Mouse (Mus musculus) cortical plate, adult 2 months (tissue): ENCODE measurements around the gene Ercc6l. TPM values are rescaled to one million over a fixed set of nuclear protein-coding genes. Genes with fewer than 3 reads are reported as not detected.

Experiments
- H3K27ac ChIP-seq: fragments of 200-500 bp; 2 replicates; pipeline ENCODE4 v1.5.1; 2012; ENCODE audit warnings: low read length, control low read depth, inconsistent platforms; ENCODE audit not compliant: insufficient read depth
- H3K4me1 ChIP-seq: fragments of 200-500 bp; 2 replicates; pipeline ENCODE4 v1.6.1; 2011; ENCODE audit warnings: low read length; ENCODE audit not compliant: control insufficient read depth, insufficient read depth
- H3K4me3 ChIP-seq: fragments of 200-500 bp; 2 replicates; pipeline ENCODE4 v1.5.1; 2011; ENCODE audit warnings: mild to moderate bottlenecking, low read length, control low read depth; ENCODE audit not compliant: insufficient read depth
- CTCF ChIP-seq: fragments of 200-500 bp; IDR thresholded peaks from 2 replicates; pipeline ENCODE4 v1.5.1; 2011; ENCODE audit warnings: mild to moderate bottlenecking, control low read depth, low read length; ENCODE audit not compliant: insufficient read depth; ENCODE audit errors: extremely low read depth
- POLR2A ChIP-seq: fragments of 200-500 bp; IDR thresholded peaks from 2 replicates; pipeline ENCODE4 v1.6.1; 2011; ENCODE audit warnings: mild to moderate bottlenecking, low read length, control low read depth; ENCODE audit not compliant: insufficient read depth; ENCODE audit errors: extremely low read depth
- polyA plus RNA-seq: library from polyadenylated mRNA; depleted of rRNA; stranded (reverse); fragments of >200 nt; gene quantifications from 2 replicates; pipeline ENCODE4 v1.2.3, GENCODE M21; 2012

The Ercc6l gene
- polyA plus RNA-seq, 1 experiment: 0.10 TPM

- TF ChIP-seq POLR2A (no peak), CTCF (no peak)
- Histone ChIP-seq H3K4me1 (no peaks in the 10 kb centered on the region; the same call in 1 of the 2 replicates), H3K4me3 (no peak overlapping the region), H3K27ac (no peak overlapping the region)
These were observed 12.8 kb upstream of the Ercc6l start for GRCm38 (mm10) chrX:102169724-102170123.

- Histone ChIP-seq H3K4me3 (no peak overlapping the region), H3K27ac (peak overlapping the region; percentile 46; the same call in 1 of the 2 replicates), H3K4me1 (no peaks in the 10 kb centered on the region; the same call in 1 of the 2 replicates)
- TF ChIP-seq POLR2A: no peak
- TF ChIP-seq CTCF: no peak
These were observed 10.1 kb upstream of the Ercc6l start for GRCm38 (mm10) chrX:102166986-102167385.

GRCm38 (mm10) chrX:102166521-102166920, 9.6 kb upstream of the Ercc6l start:
- no peak overlapping the region for H3K4me3 ChIP-seq
- TF ChIP-seq POLR2A (no peak), CTCF (no peak)
- H3K27ac ChIP-seq: peak overlapping the region; percentile 46; the same call in 1 of the 2 replicates
- H3K4me1 ChIP-seq: no peaks in the 10 kb centered on the region; the same call in 1 of the 2 replicates

- H3K4me1 ChIP-seq: no peaks in the 10 kb centered on the region; the same call in 1 of the 2 replicates
- no peak overlapping the region for H3K27ac ChIP-seq
- H3K4me3 ChIP-seq: no peak overlapping the region
- TF ChIP-seq POLR2A (no peak), CTCF (no peak)
These were observed 6.6 kb upstream of the Ercc6l start for GRCm38 (mm10) chrX:102163529-102163928.

GRCm38 (mm10) chrX:102163096-102163495, 6.2 kb upstream of the Ercc6l start:
- Histone ChIP-seq H3K4me3 (no peak overlapping the region), H3K4me1 (no peaks in the 10 kb centered on the region; the same call in 1 of the 2 replicates), H3K27ac (no peak overlapping the region)
- TF ChIP-seq CTCF: no peak
- no peak for TF ChIP-seq POLR2A

- H3K27ac ChIP-seq: no peak overlapping the region
- H3K4me1 ChIP-seq: no peaks in the 10 kb centered on the region
- no peak for TF ChIP-seq CTCF
- TF ChIP-seq POLR2A: no peak
- no peak overlapping the region for H3K4me3 ChIP-seq
These were observed 3.6 kb upstream of the Ercc6l start for GRCm38 (mm10) chrX:102160528-102160927.

- Histone ChIP-seq H3K4me1 (no peaks in the 10 kb centered on the region), H3K27ac (no peak overlapping the region), H3K4me3 (no peak overlapping the region)
- TF ChIP-seq POLR2A: no peak
- TF ChIP-seq CTCF: peak; percentile 16; the same call in 1 of the 2 replicates
These were observed 2.9 kb upstream of the Ercc6l start for GRCm38 (mm10) chrX:102159778-102160177.

GRCm38 (mm10) chrX:102157423-102157791, 516 bp upstream of the Ercc6l start:
- TF ChIP-seq CTCF: no peak
- no peak for TF ChIP-seq POLR2A
- no peaks in the 10 kb centered on the region for H3K4me1 ChIP-seq
- peak overlapping the region; percentile 45 for H3K4me3 ChIP-seq
- H3K27ac ChIP-seq: peak overlapping the region; percentile 14; the same call in 1 of the 2 replicates

- Histone ChIP-seq H3K27ac (no peak overlapping the region), H3K4me1 (no peaks in the 10 kb centered on the region), H3K4me3 (no peak overlapping the region)
- TF ChIP-seq POLR2A (no peak), CTCF (no peak)
These were observed 15.7 kb downstream of the Ercc6l start for GRCm38 (mm10) chrX:102141157-102141556.

GRCm38 (mm10) chrX:102121321-102121720, 35.6 kb downstream of the Ercc6l start:
- no peak overlapping the region for H3K4me3 ChIP-seq
- H3K27ac ChIP-seq: no peak overlapping the region
- no peak for TF ChIP-seq CTCF
- no peak for TF ChIP-seq POLR2A
- H3K4me1 ChIP-seq: peaks cover 1% of the 10 kb centered on the region; the same call in 1 of the 2 replicates
